Mouse (Mus musculus) adrenal gland, postnatal 36 days (tissue): ENCODE measurements around the gene Tnks1bp1. TPM values are rescaled to one million over a fixed set of nuclear protein-coding genes. Genes with fewer than 3 reads are reported as not detected.

Experiments used
- DNase-seq, 2 experiments: peaks; one replicate each; pipeline ENCODE4 v3.0.0; 2021; ENCODE audit warnings: mixed read lengths in 1 of 2
- total RNA-seq, 2 experiments: library from RNA; stranded (reverse); gene quantifications; 2 replicates each; pipeline ENCODE4 v1.2.3; 2021

Tnks1bp1 gene
- total RNA-seq, 2 experiments from 2014 or later, result 94.2 to 103 TPM

GRCm38 (mm10) chr2:85088716-85089646 lies 41.2 kb downstream of the Tnks1bp1 start:
- DNase-seq, result peak in 1 of 2 experiments; percentile 50

DNA sequence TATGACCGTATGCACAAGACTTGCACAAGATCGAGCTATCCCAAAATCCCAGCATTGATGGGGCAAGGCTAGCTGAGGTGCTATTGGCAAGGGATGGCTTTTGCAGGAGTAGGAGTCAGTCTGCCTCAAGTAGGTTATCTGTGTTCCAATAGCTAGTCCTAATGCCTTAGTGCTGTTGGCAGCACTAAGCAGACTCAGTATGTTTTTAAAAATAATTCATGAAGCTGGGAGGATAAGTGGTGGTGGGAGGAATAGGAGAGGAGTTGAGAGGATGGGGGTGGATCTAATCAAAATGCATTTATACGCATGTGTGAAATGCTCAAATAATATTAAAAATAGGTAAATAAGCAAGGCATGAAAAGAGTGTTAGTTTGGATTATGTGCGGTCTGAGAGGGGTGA lies 43.5 kb downstream of the Tnks1bp1 start:
- no peak for DNase-seq

GRCm38 (mm10) chr2:85093376-85093775 lies 45.6 kb downstream of the Tnks1bp1 start:
- DNase-seq, result peak; percentile 32 to 43

GRCm38 (mm10) chr2:85095906-85096305 lies 48.1 kb downstream of the Tnks1bp1 start:
- DNase-seq, result peak; percentile 30 to 51

DNA sequence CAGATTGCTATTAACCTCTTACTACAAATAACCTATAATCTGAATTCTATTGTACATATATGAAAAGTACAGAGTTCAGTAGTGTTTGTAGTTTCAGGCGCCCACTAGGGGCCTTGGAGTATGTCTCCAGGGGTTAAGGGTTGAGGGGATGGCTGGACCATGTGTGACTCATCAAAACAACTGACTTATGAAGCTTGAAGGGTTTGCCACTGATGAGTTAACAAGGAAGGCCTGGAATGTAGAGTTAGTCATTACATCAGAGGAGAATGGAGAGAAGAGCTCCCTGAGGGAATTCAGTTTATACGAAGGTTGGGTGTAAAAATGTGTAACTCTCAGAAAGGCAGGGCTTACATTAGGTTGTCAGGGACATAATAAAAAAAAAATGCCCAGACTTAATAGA lies 50.2 kb downstream of the Tnks1bp1 start:
- no peak for DNase-seq

GRCm38 (mm10) chr2:85098824-85099511 lies 51.1 kb downstream of the Tnks1bp1 start:
- DNase-seq, result peak; percentile 45 to 67

DNA sequence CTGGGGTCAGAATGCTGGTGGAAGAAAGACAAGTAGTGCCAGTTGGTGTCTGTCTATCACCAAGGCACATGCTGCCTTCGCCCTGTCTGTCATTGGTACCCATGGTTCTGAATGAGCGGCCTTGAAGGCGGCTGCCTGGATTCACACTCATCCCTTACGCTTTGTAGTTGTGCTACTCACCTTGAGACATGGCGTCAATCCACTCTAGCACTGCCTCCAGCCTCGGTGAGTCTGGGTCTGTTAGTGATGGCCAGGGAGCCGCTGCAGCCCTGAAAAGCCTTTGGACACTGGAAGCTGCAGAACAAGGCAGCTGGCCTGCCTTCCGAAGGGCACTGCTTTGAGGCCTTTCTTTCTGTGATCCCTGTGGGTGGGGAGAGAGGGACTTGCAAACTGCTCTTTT lies 55.4 kb downstream of the Tnks1bp1 start:
- no peak for DNase-seq

DNA sequence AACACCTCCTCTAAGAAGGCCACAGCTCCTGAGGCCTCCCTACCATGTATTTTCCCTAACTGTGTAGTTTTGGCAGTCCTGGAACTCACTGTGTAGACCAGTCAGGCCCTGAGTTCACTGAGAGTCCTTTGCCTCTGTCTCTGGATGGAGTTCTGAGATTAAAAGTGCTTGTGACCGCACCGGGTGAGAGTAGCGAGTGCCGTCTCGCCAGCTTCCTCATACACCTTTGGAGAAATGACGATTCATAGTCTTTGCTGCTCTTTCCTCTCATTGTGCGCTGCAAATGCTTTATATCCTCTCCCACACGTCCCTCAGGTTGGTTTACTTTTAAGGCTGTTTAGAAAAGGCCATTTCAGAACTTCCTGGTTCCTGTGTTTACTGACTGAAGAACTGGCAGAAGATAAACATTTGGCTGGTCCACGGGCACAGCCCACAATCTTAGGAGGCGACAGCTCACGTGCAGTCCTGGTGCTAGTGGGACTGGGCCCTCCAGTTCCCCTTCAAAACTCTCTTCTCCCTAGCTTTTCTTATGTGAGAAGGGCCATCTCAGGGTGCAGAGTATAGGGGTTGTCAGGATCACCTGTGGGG lies 57.7 kb downstream of the Tnks1bp1 start:
- no peak for DNase-seq

DNA sequence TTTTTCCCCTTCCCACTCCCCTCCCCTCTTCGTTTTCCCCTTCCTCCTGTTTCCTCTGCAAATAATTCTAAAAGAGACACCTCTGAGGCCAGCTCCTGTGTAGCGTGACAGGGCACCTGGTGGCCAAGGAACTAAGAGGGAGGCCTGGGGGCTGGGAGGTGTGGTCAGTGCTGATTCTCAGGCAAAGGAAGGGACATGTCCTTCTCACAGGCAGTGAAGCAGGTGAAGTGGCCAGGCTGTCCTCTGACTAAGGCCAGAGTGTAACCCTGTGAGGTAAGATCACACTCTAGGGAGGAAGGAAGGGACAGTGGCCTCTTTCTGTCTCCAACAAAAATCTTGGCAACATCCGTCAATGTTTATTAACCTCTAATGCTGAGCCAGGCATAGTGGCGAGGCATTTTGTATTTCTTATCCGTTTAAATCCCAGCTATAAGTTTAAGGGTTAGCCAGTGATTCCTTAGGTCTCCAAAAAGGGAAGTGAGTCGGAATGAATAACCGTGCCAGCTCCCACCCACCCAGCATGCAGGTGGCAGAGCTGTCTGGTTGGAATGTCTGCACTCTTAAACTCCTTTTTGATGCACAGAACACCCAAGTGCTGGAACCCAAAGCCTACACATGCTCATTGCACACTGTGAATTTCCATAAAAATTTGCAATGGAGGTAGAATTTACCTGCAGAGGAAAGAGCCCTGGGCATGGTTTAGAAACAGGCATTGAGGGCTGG lies 58.4 kb downstream of the Tnks1bp1 start:
- DNase-seq, result no peak

DNA sequence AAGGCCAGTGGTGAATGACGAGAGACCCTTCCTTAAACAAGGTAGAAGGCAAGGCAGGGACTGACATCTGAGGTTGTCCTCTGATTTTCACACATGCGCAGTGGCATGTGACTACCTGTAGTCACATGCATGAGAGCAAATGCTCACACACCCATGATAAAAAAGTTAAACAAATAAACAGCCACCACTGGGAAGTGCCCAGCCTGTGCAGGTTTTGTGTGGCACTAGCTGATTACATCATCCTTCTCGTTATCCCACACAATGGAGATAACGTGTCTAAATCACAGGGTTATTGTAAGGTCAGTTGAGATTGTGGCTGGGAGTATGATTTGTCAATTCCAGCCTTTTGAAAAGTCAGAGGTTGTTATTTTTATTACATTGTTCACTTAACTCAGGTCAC lies 59.1 kb downstream of the Tnks1bp1 start:
- no peak for DNase-seq

- no peak for DNase-seq
Observed at GRCm38 (mm10) chr2:85110288-85110875, 62.6 kb downstream of the Tnks1bp1 start.

Other genes with a start within 250 kb of the Tnks1bp1 start
- 10 to 100 TPM; 17.1 to 23.1 TPM for gene Ube2l6, start 249.2 kb upstream of the Tnks1bp1 start, total RNA-seq
- not detected for gene Smtnl1, start 225.4 kb upstream of the Tnks1bp1 start, total RNA-seq
- 10 to 100 TPM; 46.2 to 51.4 TPM for gene Timm10, start 221.0 kb upstream of the Tnks1bp1 start, total RNA-seq
- gene Slc43a1, start 209.2 kb upstream of the Tnks1bp1 start, total RNA-seq, result 1 to 10 TPM; 6.6 to 7.5 TPM
- 1 to 10 TPM in 1 of 2 experiments, under 1 TPM in 1; 0.79 to 2.4 TPM for gene Rtn4rl2, start 161.3 kb upstream of the Tnks1bp1 start, total RNA-seq
- 10 to 100 TPM; 52.8 to 88.3 TPM for gene Slc43a3, start 111.4 kb upstream of the Tnks1bp1 start, total RNA-seq
- gene Prg2, start 67.6 kb upstream of the Tnks1bp1 start, total RNA-seq, result not detected
- not detected for gene Prg3, start 59.8 kb upstream of the Tnks1bp1 start, total RNA-seq
- 100 to 1,000 TPM; 126 to 128 TPM for gene Ssrp1, start 10.8 kb upstream of the Tnks1bp1 start, total RNA-seq
- gene P2rx3, start 10.6 kb upstream of the Tnks1bp1 start, total RNA-seq, result 1 to 10 TPM; 1.6 to 2.0 TPM
- gene Aplnr, start 88.2 kb downstream of the Tnks1bp1 start, total RNA-seq, result 10 to 100 TPM; 20.0 to 27.1 TPM
- 10 to 100 TPM; 13.8 to 24.4 TPM for gene Lrrc55, start 149.2 kb downstream of the Tnks1bp1 start, total RNA-seq